Mouse (Mus musculus) layer of hippocampus, adult 18-20 months (tissue): Measurements from ENCODE around the gene Proser2. TPM values are rescaled to one million over a fixed set of nuclear protein-coding genes. Genes with fewer than 3 reads are reported as not detected.
A peak's percentile ranks its signal among the peaks of the same experiment; 100 is the strongest.

ENCODE experiments used
- DNase-seq, 2 experiments: peaks; one replicate each; pipeline ENCODE4 v3.0.0; 2022; ENCODE audit warnings: low spot score in 2 of 2
- long read RNA-seq: library from polyadenylated mRNA; stranded (forward); transcript quantifications from one replicate; pipeline ENCODE4 v2.0.0, GENCODE M21; 2021
- total RNA-seq, 2 experiments: library from RNA; stranded (reverse); gene quantifications; 2 replicates each; pipeline ENCODE4 v1.2.3; 2021

The Proser2 gene
- 1 to 10 TPM; 1.9 to 2.5 TPM for total RNA-seq
- long read RNA-seq, full-length matches to known transcripts = 3 of 5 reads
- long read RNA-seq, partial matches to known transcripts = 2 of 5 reads
- long read RNA-seq, other reads (novel, unspliced or antisense) = 0 of 5 reads

DNA sequence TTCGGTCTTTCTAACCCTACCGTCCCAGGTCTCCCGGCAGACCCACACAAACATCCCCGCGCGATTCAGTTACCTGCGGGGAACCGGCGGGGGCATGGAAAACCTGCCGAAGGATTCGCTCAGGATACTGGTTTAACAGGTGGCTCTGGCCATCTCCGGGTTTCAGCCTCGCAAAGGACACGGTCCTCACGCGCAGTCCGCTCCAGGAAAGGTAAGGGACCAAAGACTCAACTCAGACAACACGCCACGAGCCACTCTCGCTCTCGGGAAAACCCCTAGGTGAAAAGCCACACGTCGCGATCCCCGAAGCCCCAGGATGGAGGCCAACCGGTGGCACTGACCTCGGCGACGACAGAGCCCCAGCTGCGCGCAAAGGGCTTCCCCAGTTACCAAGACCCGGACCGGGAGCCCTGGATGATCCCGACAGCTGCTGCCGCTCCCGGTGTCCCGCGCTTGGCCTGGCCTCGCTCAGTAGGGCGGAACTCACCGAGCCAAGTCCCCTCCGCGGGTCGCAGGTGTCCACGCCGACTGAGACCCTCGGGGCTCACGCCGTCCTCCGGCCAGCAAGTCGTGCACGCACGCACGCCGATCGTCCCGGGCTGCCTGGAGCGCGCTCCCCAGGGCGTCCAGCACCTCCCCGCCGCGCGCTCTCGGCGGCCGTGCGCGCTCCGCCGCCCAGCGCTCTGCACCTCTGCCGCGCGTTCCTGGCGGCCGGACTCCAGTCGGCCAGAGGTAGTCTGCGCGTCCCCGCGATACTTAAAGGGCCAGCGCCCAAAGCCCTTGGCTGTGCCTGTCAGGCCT lies at the start of gene Proser2:
Gene Proser2 (minus strand): TSS at position 657 of the 801 bp plus-strand sequence.
- peak in 1 of 2 experiments; percentile 47 for DNase-seq

DNA sequence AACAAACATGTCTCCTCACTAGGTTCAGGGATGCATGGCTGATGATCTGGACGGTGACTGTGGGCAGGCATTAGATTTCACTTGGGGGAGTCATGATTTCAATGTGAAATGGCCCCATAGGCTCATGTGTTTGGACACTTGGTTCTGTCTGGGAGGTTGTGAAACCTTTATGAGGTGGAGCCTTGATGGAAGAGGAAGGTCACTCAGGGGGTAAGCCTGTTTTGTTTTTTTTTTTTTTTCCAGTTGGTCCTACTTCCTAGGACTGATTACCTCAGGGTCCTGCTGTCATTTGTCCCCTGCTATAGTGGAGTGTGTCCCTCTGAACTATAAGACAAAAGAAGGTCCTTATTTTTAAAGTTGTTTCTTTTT lies 49.7 kb upstream of the Proser2 start:
- DNase-seq = no peak

DNA sequence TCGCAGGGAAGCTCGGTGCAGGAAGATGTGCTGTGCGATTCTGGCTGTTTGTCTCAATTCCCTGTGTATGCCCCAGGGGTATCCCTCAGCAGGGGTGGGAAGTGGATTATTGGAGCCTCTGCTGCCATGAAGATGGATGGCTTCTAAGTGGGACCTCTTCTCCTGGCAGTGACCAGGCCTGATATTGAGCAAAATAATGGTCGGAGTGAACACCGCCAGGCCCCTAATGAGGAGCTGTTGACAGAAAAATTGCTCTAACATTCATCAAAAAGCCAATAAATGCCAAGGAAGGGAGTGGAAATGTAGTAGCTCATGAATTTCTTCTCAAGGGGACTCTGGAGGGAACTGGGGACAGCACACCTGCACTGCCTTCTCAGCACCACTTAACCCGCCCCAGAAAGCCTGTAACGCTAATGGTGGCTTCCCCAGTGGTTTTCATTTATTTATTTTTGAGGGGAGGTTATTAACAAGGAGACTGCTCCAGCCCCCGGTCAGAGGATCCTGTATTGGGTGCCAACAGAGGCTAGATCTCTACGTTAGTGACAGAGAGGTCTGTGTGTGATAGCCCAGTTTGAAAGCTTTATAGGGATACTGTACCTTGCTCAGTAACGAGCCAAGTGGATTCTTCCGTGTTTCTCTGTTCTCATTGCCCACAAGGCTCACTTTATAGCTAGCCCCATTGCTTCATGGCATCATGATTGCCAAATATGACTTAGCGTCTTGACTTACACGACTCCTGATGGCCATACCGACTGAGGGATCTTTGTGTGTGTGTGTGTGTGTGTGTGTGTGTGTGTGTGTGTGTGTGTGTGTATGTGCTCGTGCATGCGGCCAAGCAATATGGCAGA lies 49.1 kb upstream of the Proser2 start:
- DNase-seq = no peak

DNA sequence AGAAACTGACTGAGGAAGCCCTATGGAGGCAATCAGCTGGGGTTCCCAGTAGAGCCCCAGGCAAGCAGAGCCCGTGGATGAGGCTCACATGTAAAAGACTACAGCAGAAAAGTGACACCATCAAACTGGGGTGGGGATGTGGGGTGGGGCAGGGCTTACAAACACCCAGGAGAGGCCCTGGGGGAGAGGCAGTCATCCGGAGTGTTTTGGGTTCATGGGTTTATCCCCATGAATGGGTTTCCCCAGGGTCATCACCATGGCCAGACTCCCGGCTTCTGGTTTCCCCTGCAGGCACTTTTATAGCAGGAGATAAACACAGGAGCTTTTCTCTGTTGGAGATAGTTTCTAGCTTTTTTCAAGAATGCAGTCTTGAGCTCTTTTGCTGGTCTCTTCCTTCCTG lies 43.0 kb upstream of the Proser2 start:
- no peak for DNase-seq

DNA sequence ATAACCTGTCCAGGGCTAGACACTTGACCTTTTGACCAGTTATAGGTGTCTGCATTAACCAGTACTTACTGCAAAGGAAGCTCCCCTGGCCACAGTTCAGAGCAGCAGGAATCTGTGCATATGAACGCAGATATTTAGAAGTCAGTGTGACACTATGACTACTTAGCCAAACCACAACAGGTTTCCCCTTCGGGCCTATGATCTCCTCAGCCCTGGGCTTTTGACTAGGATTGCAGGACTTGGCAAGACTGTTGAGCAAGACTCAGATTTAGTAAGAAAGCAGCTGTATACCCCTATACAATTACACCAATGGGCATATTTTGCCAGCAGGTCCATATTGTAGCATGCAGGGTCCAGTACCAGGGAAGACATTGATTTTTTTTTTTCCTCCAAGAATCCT lies 38.5 kb upstream of the Proser2 start:
- no peak for DNase-seq

DNA sequence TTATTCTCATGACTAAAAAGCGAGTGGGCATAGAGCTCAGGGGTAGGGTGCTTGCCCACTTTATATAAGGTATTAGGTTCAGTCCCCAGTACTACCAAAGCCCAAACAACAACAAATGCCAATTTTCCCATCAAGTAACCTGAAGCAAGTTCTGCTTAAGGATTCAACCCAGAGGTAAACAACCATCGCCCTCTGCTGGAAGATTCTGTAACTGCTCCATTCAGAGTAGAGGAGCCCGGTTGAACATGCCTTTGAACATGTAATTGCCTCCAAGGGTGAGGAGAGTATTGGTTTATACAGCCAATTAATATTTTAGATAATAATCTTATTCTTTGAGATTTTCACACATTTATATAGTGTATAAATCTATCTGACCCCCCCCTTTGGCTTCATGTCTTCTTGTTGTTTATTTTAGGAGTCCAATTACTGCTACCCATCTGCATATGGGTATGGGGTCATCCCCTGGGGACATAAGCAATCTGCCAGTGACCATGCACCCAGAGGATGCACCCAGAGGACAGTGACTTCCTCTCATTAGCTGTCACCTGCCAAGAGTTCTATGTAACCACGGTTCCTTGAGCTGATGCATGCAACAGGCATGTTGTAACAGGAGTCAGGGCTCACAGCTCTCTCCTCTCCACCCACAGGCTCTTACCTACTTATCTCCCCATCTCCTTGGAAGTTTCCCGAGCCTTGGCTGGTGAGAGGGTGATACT lies 38.0 kb upstream of the Proser2 start:
- peak; percentile 54 to 90 for DNase-seq

DNA sequence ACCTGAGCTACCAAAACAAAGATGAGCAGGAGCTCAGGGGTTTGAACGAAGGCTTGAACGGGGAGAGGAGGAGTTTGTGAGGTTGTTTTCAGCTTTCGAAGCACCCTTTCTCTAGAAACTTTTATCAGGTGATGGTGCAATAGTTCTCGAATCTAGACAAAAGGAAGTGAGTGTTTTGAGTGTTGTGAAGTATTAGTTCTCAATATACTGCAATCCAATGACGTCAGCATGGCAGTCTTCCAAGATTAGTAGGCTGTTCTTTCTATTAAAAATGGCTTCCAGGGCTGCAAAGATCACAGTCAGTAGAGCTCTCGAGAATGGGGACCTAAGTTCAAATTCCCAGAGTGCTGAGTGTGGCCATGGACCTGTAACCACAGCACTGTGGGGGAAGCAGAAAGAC lies 35.8 kb upstream of the Proser2 start:
- no peak for DNase-seq

DNA sequence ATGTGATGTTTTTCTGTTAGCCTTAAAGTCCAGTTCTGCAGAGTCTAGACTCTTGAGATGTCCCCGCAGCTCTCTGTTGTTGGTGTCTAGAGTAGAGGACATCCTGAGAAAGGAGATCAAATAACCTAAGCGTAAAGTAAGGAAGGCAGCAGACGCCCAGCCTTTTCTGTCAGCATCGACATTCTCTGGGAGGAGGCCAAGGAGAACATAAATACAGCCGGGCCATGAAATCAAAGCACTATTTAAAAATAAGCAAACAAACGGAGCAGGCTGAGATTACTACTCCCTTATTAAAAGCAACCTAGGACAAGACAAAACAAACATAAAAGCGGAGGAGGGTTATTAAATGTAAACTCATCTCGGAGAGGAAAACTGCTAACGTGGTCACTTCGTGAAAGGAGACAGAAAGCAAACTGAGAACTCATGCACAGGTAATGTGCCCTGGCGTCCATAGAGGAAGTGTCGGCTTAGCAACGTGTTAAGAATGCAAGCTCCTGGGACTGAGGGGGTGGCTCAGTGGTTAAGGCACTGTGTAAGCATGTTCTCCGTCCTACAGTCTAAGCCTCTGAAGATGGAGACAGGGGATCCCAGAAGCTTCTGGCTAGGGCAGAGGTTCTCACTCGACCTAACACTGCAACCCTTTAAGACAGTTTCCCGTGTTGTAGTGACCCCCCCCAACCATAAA lies 34.7 kb upstream of the Proser2 start:
- no peak for DNase-seq

DNA sequence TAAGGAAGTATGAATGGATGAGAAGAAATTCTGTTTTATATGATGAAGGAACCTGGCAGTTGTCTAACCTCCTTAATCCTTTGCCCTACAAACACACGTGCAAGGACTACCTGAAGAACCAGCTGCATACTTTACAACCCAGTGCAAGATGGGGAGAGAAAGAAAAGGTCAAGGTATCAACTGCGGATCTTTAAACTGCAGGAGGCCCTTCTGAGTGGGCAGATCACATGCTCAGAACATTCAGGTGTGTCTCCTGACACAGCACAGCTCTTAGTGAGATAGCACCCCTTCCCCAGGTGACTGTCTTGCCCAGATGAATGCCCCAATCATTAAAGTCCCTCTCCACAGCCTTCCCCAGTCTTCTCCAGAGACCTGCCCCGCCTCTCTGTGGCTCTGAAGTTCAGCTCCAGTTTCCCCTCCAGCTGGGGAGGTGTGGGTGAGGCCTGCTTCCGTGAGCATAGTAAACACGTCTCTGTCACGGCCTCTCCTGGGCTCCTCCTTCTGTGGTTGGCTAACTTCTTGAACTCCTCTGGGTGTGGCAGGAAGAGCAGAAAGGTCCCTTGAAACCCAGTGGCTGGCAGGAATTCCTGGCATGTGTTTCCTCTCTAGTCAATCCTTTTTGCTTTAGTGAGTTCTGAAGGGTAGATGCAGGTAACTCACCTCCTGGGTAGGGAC lies 32.5 kb upstream of the Proser2 start:
- DNase-seq = no peak

DNA sequence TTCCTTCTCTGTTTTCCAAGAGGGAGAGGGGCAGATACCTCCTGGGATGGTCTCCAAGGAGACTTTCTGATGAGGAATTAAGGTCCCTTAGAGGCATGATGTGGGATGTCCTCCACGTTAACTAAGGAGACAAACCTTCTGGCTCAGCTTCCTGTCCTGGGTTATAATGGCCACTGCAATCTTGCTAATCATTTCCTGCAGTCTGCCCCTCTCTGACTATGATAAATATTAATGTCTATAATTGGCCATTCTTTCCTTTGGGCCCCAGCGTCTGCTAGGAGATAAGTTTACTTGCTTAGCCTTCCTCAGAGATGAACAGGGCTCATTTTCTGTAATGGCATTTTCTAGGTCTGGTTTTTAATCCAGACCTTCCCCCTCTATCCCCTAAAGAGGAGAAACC lies 29.7 kb upstream of the Proser2 start:
- no peak for DNase-seq

DNA sequence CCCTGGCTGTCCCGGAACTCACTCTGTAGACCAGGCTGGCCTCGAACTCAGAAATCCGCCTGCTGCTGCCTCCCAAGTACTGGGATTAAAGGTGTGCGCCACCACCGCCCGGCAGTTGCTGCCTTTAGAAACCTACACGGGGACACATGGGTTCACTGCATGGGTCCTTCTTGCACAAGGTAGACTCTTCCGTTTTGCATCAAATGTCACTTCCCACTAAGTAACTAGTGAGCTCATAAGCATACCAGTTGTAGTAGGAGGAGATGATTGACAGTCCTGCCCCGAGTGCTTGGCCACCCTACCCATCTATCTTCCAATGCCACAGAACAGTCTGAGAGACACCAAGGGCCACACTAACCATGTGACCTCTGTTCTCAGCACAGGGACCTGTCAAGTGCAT lies 29.2 kb upstream of the Proser2 start:
- DNase-seq = no peak

DNA sequence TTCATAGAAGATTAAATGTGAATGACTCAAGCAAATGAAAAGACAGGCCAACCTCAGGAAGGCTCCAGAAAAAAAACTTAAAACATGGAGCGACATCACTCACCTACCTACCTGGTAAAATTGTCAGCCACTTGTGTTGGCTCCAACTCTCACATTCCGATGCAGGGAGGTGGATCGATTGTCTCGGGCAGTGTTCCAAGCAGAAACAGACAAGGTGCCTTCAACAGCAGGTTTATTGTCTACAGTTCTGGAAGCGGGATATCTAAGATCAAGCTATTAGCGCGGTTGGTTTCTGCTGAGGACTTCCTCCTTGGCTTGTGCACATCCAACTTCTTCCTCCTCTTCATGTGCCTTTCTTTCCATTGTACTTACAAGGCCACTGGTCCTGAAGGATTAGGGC lies 27.6 kb upstream of the Proser2 start:
- no peak for DNase-seq

DNA sequence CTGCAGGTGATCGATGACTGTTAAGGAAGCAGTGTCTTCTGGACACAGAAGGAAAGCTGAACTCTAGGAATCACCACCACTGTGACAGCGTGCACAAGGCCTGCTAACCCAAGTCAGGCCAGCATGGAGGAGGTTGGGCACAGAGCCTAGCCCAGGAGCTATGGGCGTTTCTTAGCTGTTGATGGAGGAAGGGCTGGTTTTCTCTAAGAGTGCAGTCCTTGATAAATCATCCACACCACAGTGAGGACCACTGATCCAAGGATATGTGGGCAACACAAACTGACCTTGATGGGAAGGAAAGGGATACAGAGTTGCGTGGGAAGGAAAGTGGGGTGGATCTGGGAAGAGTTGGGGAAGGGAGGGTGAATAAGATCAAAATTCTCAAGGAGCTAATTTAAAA lies 27.2 kb upstream of the Proser2 start:
- DNase-seq = no peak

DNA sequence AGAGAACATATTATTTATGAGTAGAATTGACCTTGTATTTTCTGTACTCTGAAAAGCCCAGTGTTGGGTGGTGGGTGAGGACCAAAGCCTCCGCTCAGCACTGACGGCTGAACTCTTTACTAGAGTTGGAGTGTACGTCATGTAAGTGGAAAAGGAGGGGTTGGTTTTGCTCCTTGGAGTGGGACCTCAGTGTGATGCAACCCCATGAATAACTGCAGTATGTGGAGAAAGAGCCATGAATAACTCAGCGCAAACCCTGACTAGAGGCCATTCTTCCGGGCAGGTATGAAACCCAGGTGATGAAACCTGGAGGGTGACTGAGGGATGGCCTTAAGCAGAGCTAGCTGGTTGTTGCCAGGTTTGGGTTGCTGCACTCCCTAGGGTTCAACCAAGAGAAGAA lies 19.8 kb upstream of the Proser2 start:
- no peak for DNase-seq

DNA sequence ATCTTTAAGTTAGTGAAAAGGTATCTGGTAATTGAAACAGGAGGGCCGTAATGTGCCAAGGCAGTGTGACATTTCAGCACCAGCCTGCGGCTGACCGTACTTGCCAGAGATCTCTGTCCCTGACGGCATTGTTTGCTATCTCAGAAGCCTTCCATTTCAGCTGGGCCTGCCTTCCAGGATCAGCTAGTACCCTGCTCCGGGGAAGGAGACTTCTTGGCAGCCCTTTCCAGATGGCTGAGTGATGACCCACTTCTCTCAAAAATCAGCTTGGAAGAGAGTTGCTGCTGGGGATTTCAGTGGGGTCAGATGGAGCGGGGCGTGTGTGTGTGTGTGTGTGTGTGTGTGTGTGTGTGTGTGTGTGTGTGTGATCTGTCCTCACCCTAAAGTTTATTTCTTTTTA lies 16.9 kb upstream of the Proser2 start:
- DNase-seq = no peak

DNA sequence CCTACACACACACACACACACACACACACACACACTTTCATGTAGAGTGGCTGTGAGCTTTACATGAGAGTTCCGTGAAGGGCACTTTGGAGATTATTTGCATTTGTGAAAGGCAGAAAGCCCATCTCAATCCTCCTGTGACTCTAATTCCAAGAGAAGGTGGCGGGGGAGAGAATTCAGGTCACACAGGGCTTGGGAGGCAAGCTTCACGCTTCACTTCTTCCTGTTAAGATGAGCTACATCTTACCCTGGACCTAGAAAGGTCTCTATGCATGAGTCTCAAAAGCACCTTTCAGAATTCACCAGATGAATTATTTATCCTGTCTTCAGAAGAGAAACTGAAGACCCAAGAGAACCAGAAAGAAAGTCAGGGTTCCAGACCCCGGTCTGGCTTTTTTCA lies 16.2 kb upstream of the Proser2 start:
- DNase-seq = no peak

DNA sequence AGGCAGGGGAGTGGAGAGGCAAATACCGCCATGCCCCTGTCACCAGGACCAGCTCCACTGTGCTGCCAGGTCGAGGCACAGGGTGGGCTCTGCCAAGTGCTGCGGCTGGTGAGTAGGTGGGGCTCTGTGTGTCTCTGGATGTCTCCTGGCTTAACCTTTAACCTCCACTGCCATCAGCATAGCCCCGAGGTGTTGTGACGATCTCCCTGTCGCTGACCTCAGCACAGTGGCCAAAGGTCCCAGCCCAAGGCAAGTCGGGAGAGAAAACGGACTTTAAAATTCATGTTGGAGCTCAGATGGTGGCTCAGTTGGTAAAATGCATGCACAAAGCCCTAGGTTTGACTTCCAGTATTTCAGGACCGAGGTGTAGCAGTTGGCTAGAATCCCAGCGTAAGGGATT lies 15.6 kb upstream of the Proser2 start:
- no peak for DNase-seq

DNA sequence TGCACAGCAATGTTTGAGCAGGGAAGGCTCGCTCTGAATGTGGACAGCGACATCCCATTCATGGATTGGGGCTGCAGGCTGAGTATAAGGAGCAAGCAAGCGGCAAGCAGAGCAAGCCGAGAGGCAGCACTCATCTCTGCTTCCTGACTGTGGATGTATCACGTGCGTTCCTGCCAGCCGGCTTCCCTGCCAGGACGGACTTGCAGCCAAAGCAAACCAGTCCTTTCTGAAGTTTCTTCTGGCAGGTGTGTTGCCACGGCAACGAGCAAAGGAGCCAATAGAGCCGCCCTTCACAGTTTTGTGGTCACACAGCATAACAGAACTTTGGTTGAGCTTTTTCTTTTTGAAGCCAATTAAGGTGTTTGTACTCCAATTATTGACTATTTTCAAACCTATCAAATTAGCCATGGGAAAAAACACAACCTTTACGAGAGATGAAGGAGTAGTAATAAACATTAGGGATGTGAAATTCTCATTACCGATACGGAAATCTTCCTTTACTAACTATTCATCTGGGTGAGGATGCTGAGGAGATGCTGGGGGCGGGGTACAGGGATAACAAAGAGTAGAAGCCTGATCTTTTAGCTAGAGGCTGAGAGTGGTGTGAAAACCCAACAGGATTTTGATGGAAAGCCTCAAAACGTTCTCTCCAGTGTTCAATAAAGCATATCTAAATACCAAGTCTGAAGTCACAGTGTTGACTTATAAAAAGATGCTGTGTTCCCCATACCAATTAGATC lies 13.1 kb upstream of the Proser2 start:
- DNase-seq = no peak

DNA sequence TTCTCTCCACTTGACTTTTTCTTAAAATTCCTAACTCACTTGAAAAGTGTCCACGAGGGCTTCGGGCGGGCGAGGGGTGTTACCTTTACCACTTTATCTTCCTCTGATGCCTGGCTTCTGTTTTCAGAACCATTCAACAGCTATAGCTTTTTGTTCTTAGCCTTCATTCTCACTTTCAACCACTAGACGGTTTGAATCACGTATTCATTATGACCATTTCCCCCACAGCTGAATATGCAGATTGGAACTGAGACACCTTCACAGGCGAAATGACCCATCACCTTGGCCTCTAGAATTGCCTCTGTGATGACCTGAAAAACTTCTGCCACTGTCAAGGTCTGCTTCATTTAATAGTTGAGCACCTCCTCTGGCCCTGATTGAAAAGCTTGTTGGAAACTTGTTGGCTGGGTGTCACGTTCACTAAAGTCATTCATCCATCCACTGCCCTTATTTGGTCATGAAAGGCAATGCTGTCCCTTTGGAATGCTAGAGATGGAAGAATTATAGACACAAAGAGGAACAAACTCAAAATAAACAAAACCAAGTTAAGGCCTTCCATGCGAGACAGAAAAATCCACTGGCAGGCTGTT lies 10.7 kb upstream of the Proser2 start:
- no peak for DNase-seq
